Mouse (Mus musculus) thymus, adult 2 months (tissue): ENCODE measurements around the gene Ift74. TPM values are rescaled to one million over a fixed set of nuclear protein-coding genes. Genes with fewer than 3 reads are reported as not detected.

ENCODE experiments used
- DNase-seq: peaks from one replicate; pipeline ENCODE4 v3.0.0; 2021
- H3K27ac ChIP-seq: fragments of 200-500 bp; 2 replicates; pipeline ENCODE4 v1.5.1; 2012; ENCODE audit warnings: low read length, control low read depth; ENCODE audit not compliant: control insufficient read depth, insufficient read depth
- H3K27me3 ChIP-seq: fragments of 200-500 bp; 2 replicates; pipeline ENCODE4 v1.6.1; 2012; ENCODE audit warnings: mild to moderate bottlenecking, low read length, moderate library complexity, mixed read lengths; ENCODE audit not compliant: control insufficient read depth, insufficient read depth
- H3K36me3 ChIP-seq: fragments of 200-500 bp; 2 replicates; pipeline ENCODE4 v1.6.1; 2012; ENCODE audit warnings: mild to moderate bottlenecking, low read length, moderate library complexity; ENCODE audit not compliant: control insufficient read depth, insufficient read depth
- H3K4me1 ChIP-seq: fragments of 200-500 bp; replicated peaks from 2 replicates; pipeline ENCODE4 v1.6.1; 2012; ENCODE audit warnings: low read length; ENCODE audit not compliant: control insufficient read depth, insufficient read depth
- H3K4me3 ChIP-seq: fragments of 200-500 bp; 2 replicates; pipeline ENCODE4 v1.5.1; 2012; ENCODE audit warnings: mild to moderate bottlenecking, low read length, control low read depth, moderate library complexity; ENCODE audit not compliant: control insufficient read depth, insufficient read depth
- CTCF ChIP-seq: fragments of 200-500 bp; IDR thresholded peaks from 2 replicates; pipeline ENCODE4 v1.5.1; 2012; ENCODE audit warnings: mild to moderate bottlenecking, control low read depth, low read length, moderate library complexity, borderline replicate concordance; ENCODE audit not compliant: control insufficient read depth, poor library complexity, insufficient read depth; ENCODE audit errors: extremely low read depth
- POLR2A ChIP-seq: fragments of 200-500 bp; IDR thresholded peaks from 2 replicates; pipeline ENCODE4 v1.6.1; 2012; ENCODE audit warnings: mild to moderate bottlenecking, low read length, control low read depth, moderate library complexity; ENCODE audit not compliant: control insufficient read depth, poor library complexity, insufficient read depth; ENCODE audit errors: extremely low read depth
- WGBS: fragments of 180-500 bp; shearing (Covaris S2); methylation state at CpG from one replicate; pipeline ENCODE4 v1.1.7; 2018; 5-methylcytosine and 5-hydroxymethylcytosine counted together
- polyA plus RNA-seq: library from polyadenylated mRNA; depleted of rRNA; stranded (reverse); fragments of >200 nt; gene quantifications from 2 replicates; pipeline ENCODE4 v1.2.3, GENCODE M21; 2012; rRNA removed

Ift74 gene
- polyA plus RNA-seq, 1 experiment: 0.55 TPM

- Histone ChIP-seq H3K36me3 (no peaks in the 10 kb centered on the region), H3K27ac (no peak overlapping the region), H3K4me3 (no peak overlapping the region), H3K27me3 (no peaks in the 10 kb centered on the region), H3K4me1 (no peaks in the 10 kb centered on the region)
- no peak for DNase-seq
- no peak for TF ChIP-seq POLR2A
- no peak for TF ChIP-seq CTCF
Measured at GRCm38 (mm10) chr4:94732721-94733120, 118.4 kb downstream of the Ift74 start.

GRCm38 (mm10) chr4:94737326-94738295 is 123.3 kb downstream of the Ift74 start:
- Histone ChIP-seq H3K4me3 (no peak overlapping the region), H3K36me3 (no peaks in the 10 kb centered on the region), H3K4me1 (no peaks in the 10 kb centered on the region), H3K27me3 (no peaks in the 10 kb centered on the region), H3K27ac (no peak overlapping the region)
- 70% methylated on average over 5 of the region's 5 CpGs for WGBS
- no peak for TF ChIP-seq POLR2A
- TF ChIP-seq CTCF: no peak
- DNase-seq: no peak

- TF ChIP-seq POLR2A (no peak), CTCF (no peak)
- Histone ChIP-seq H3K4me3 (no peak within 1 kb of the TSS), H3K36me3 (no peaks in the 10 kb centered on the region), H3K27ac (no peak within 1 kb of the TSS), H3K4me1 (no peaks in the 10 kb centered on the region), H3K27me3 (no peaks in the 10 kb centered on the region)
- WGBS: 41% methylated on average over 16 of the region's 16 CpGs
- no peak for DNase-seq
Measured at GRCm38 (mm10) chr4:94738838-94739731, 124.8 kb downstream of the Ift74 start, which contains the start of gene Tek. Gene Tek (plus strand): TSS chr4:94739289.

GRCm38 (mm10) chr4:94741824-94742223 is 127.5 kb downstream of the Ift74 start:
- no peaks in the 10 kb centered on the region for H3K36me3 ChIP-seq
- no peak overlapping the region for H3K27ac ChIP-seq
- TF ChIP-seq CTCF: no peak
- no peaks in the 10 kb centered on the region for H3K4me1 ChIP-seq
- H3K4me3 ChIP-seq: no peak overlapping the region
- WGBS: 83% methylated on average over 1 of the region's 1 CpGs
- DNase-seq: no peak
- no peaks in the 10 kb centered on the region for H3K27me3 ChIP-seq

Other genes with a start within 250 kb of the Ift74 start
- not detected in 2 replicates for gene Gm10306, start 57.9 kb upstream of the Ift74 start, polyA plus RNA-seq
- 6.1 and 11.1 TPM in 2 replicates for gene Caap1, start 57.7 kb upstream of the Ift74 start, polyA plus RNA-seq
- gene Plaa, start 11.2 kb upstream of the Ift74 start, polyA plus RNA-seq: 89.9 and 125 TPM in 2 replicates
- not detected in 2 replicates for gene Lrrc19, start 35.7 kb downstream of the Ift74 start, polyA plus RNA-seq
- 1.0 and 1.8 TPM in 2 replicates for gene Tek, start 124.8 kb downstream of the Ift74 start, polyA plus RNA-seq